Mouse (Mus musculus) layer of hippocampus, postnatal 25 days (tissue): ENCODE data around the gene Gabarap. TPM values are rescaled to one million over a fixed set of nuclear protein-coding genes. Genes with fewer than 3 reads are reported as not detected.
A peak's percentile ranks its signal among the peaks of the same experiment; 100 is the strongest.

ENCODE experiments used
- DNase-seq, 2 experiments: peaks; one replicate each; pipeline ENCODE4 v3.0.0; 2022; ENCODE audit warnings: mixed read lengths in 2 of 2, low spot score in 1 of 2; ENCODE audit errors: extremely low spot score in 1 of 2
- total RNA-seq, 2 experiments: library from RNA; stranded (reverse); gene quantifications; 2 replicates each; pipeline ENCODE4 v1.2.3; 2021

The Gabarap gene
- total RNA-seq, 2 experiments from 2014 or later = 229 to 258 TPM

DNA sequence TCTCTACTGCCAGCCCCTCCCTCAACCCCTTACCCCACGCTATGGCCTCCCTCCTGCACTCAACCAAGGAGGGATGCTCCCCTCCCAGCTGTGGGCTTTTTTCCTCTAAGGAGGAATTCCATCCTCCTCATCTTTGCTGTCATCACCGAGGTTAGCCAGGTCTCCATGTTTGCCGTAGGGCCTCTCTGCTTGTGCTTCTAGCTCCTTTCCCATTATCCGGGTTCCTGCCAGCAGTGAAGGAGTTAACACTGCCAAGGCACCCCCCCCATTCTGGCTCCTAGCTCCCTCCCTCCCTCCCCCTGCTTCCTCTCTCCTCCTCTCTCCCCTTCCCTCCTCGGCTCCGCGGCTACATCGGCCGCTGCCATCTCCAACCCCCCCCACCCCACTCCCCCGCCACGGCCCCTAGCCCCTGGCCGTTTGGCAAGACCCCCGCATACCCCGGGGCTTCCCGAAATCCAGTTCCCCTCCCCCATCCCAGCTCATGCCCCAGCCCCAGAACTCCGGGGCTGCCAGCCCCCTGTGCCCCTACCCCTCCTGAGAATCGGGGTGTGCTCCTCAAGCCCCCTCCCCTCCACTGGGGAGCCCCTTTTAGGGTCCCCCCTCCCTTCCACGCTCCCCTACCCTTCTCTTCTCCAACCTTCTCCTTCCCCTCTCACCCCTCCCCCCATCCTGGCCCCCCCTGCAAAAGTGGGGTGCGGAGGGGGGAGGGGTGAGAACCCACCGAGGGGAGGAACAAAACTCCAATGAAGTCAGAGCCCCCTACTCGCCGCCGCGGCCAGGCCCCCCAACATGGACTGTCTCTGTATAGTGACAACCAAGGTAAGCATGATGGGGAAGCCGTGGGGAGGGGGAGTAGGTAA is 27.4 kb downstream of the Gabarap start:
- DNase-seq = peak; percentile 50 to 62

- DNase-seq = no peak
Measured at GRCm38 (mm10) chr11:70019495-70020021, 28.6 kb downstream of the Gabarap start.

- DNase-seq = peak in 1 of 2 experiments; percentile 43
Measured at GRCm38 (mm10) chr11:70020022-70020631, 29.2 kb downstream of the Gabarap start.

DNA sequence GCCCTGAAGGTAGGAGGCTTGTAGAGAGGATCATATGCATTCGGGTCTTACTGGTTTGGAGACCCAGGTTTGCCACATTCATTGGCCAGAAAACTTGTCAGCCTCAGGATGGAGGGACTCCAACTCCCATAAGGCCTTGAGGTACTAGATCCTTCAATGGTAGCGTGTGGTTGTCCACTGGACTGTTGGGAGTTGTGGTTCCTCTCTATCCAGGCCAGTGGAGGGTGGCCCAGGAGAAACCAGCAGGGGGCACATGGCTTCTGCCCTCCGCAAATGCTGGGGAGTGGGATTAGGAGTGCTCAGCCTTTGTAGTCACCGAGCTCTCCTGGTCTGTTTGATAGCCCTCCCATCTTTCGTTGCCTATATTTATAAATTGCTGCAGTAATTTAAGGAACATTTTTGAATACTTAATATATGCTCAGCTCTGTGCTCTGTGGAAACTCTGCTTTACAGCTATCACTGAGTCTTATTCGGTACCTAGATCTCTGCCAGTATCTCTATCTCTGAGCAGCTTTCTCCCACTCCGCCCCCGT is 29.9 kb downstream of the Gabarap start:
- peak in 1 of 2 experiments; percentile 50 for DNase-seq

- DNase-seq = peak; percentile 85 to 88
Measured at GRCm38 (mm10) chr11:70021264-70022132, 30.6 kb downstream of the Gabarap start.

- DNase-seq = peak in 1 of 2 experiments; percentile 51
Measured at GRCm38 (mm10) chr11:70023481-70024150, 32.7 kb downstream of the Gabarap start.

DNA sequence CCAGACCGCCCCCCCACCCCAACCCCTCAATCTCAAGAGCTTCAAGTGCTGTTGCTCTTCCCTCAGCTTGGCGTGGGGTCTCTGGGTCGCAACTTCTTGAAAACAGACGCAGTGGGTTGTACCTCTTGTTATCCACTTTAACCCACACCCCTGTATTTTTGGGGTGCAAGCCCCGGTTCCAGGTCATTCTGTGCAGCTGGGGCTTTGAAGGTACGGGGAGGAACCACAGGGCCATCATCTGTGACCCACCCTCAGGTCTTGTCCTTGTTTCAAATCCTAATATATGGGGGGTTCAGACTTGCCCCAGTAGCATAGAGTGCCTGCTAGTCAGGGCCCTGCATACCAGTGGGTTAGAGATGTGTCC is 33.2 kb downstream of the Gabarap start:
- DNase-seq = no peak

DNA sequence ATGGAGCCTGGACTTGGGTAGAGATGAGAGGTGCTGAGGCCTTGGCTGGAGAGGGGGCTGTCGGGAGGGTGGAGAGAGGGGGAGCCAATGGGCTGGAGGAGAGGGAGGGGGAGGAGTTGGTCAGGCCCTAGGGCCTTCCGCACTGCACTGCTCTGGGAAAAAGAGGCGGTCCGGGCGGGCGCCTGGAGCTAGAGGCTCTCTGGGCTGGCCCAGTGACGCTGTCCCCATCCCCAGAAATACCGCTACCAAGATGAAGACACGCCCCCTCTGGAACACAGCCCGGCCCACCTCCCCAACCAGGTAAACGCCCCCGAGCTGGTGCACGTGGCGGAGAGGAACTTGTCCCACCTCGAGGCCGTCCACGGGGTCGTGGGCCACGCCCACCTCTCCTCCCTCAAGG is 35.7 kb downstream of the Gabarap start:
- DNase-seq = no peak

- DNase-seq = no peak
Measured at GRCm38 (mm10) chr11:70027397-70027796, 36.5 kb downstream of the Gabarap start.

DNA sequence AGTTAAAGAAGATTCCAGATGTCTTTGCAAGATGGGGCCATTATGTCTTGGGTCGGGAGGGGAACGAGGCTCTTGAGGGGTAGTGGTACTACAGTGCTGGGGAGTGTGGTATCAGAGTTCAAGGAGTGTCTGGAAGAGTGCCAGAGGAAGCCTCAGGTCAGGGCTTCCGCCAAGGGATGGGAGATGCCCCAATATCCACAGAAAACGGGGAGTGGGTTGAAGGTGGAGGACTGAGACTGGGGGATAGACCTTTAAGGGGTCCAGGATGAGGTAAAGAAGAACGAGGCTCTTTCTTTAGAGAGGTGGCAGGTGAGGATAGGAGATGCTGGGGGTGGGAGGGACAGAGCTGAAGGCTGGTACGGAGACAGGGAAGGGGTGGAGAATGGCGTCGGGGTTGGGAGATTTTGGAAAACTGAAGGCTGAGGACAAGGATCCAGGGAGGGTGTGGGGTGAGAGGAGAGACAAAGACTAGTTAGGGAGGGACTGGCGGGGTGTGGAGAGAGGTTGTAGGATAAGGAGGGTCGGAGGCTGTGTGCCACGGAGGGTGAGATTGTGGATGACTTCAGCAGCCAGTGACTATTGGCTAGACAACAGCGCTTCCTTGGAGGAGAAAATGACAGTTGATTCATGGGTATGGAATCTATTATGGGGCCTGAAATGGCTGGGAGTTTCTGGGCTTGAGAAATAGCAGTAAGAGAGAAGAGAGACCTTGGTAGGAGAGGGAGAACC is 37.6 kb downstream of the Gabarap start:
- no peak for DNase-seq

GRCm38 (mm10) chr11:70029130-70029801 is 38.3 kb downstream of the Gabarap start:
- DNase-seq = peak; percentile 57 to 67

- no peak for DNase-seq
Measured at GRCm38 (mm10) chr11:70029829-70030550, 39.0 kb downstream of the Gabarap start.

GRCm38 (mm10) chr11:70030651-70031320 is 39.8 kb downstream of the Gabarap start:
- DNase-seq = no peak

DNA sequence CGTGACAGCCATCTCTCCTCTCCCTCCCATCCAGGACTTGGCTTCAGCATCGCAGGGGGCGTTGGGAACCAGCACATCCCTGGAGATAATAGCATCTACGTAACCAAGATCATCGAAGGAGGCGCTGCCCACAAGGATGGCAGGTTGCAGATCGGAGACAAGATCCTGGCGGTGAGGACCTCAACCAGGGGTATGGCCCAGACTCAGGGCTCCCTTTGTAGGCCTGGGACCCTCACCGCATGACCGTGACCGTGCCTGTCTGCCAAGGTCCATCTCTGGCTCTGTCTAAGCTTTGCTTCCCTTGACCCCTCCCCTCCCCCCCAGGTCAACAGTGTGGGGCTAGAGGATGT is 40.4 kb downstream of the Gabarap start:
- no peak for DNase-seq

DNA sequence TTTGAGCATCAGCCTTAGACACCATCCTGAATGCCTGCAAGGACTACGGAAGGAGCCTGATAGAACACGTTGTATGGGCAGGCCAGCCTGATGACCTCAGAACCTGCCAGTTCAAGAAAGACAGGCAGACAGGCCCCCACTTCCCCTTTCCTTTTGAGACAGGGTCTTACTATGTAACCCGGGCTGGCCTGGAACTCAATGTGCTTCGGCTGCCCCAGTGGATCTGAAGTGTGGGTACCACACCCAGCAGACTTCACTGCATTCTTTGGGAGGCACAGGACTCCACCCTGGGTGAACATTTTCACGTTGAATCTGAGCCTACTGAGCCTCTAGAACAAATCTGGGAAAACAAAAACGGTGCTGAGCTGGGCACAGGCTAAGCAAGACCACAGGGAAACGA is 47.2 kb downstream of the Gabarap start:
- no peak for DNase-seq

GRCm38 (mm10) chr11:70039631-70040030 is 48.7 kb downstream of the Gabarap start:
- no peak for DNase-seq

DNA sequence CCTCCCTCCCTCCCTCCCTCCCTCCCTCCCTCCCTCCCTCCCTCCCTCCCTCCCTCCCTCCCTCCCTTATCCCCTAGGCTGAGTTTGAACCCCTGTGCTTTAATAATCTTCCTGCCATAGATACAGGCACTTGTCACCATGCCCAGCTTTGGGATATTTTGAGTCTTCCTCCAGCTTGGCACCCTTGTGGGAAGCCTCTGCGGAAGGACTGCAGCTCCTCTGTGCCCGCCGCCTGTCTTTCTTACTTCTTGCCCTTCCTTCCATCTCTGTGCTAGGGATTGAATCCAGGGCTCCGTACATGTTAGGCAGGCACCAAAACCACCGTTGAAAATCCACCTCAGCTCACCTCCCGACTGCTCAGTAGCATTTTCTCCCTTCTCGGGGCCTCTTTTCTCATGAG is 49.2 kb downstream of the Gabarap start:
- no peak for DNase-seq
